Mouse (Mus musculus): ENCODE data around the gene Snx4.

Snx4 gene

DNA sequence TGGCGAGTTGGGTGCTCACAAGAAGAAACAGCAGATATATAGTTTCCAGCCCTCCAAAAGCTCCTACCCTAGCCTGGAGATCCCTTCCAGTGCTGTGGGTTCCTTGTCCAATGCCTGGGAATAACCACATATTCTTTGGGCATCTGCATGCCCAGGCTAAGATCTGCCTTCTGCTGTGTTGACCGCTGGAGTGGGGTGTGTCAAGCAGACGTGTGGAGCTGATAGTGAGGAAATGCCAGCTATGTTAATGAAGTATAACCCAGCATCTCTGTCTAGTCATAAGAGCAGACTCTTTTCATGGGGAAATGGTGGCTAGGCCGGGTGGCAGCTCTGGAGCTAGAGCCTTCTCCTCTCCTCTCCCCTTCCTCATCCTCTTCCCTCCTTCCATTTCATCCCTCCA lies 64.4 kb downstream of the Snx4 start:
- TF ChIP-seq GATA4 (IDR thresholded peaks at IDR 0.05; ENCODE audit: insufficient replicate concordance, low read length): no peak

DNA sequence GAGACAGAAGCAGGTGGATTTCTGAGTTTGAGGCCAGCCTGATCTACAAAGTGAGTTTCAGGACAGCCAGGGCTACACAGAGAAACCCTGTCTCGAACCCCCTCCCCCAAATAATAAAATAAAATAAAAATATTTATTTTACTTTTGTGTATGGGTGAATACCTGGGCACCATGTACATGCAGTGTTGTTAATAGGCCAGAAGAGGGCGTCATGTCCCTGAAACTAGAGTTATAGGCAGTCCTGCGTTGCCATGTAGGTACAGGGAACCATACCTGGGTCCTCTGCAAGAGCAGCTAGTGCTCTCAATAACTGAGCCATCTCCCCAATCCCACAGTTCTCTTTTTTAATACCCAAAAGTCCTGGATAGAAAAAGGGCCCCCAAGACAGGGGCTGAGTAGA lies 66.4 kb downstream of the Snx4 start:
- TF ChIP-seq GATA4 (IDR thresholded peaks at IDR 0.05; ENCODE audit: insufficient replicate concordance, low read length): no peak

DNA sequence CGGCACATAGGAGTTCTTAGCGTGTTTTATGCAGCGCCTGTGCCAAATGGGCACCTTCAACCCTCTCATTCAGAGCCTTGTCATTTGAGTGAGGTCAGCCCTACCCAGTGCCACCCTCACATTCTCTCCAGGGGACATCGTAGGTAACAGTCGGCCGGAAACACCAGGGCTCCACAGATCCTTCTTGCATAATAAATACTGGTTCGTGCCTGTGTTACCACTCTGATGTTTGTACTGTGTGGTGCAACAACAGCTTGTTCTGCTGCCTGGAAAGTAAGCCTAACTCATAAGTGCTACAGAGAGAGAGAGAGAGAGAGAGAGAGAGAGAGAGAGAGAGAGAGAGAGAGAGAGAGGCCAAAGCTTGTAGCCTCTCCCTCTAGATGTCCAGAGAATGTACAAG lies 66.8 kb downstream of the Snx4 start:
- no peak for TF ChIP-seq GATA4 (IDR thresholded peaks at IDR 0.05; ENCODE audit: insufficient replicate concordance, low read length)

DNA sequence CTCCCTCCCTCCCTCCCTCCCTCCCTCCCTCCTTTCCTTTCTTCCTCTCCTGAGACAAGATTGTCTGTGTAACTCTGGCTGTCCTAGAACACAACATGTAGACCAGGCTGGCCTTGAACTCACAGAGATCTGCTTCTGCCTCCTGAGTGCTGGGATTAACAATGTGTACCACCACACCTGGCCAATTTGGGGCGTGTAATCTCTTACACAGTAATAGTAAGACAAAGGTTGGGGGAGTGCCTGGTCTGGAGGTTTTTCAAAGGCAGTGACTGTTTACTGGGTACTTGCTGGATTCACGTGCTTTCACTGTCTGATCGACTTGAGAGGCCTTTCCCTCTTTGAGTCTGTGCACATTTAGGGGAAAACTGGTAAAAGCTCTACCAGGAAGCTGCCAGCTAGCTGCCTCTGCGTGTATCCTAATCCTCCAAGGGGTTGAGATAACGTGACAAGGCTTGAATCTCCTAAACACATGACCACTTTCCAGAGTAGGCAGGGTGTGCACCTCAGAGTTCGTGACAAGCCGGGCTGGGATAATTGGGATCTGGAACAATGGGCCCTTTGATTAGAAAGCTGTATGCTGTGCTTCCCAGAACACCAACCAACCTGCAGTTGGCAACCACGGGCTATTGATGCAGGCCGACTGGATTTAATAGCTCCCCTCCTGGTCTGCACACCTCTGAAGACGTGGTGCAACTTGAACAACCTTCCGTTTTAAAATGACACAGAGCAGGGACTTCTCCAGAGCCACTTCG lies 74.6 kb downstream of the Snx4 start:
- no peak for TF ChIP-seq GATA4 (IDR thresholded peaks at IDR 0.05; ENCODE audit: insufficient replicate concordance, low read length)

DNA sequence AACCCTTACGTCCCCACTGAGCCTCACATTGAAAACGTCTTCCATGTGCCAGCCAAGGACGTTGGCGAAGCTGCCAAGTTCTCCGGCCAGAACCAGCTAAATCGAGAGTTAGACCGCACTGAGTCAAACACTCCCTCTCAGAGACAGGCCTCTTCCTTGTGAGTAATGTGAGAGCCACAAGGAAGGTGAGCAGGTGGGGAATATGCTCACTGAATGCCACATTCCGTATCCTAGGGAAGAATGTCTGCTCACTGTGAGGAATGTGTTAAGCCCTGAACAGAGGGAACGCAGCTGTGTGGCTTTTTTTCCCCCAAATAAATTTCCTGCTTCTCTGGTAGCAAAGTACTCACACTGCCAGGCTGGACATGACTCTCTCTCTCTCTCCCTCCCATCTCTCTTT lies 75.3 kb downstream of the Snx4 start:
- no peak for TF ChIP-seq GATA4 (IDR thresholded peaks at IDR 0.05; ENCODE audit: insufficient replicate concordance, low read length)

DNA sequence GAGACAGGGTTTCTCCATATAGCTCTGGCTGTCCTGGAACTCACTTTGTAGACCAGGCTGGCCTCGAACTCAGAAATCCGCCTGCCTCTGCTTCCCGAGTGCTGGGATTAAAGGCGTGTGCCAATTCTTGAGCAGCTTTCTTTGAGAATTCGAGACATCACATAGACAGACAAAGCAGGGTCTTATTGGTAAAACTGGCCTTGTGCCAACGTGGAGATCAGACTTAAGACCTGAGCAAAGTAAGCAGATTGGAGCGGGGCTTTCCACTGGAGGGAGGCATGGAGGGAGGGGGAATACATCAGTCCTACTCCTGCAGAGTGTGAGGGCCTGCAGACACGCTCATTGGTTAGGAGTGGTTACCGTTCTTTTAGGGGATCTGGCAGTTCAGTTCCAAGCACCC lies 75.9 kb downstream of the Snx4 start:
- no peak for TF ChIP-seq GATA4 (IDR thresholded peaks at IDR 0.05; ENCODE audit: insufficient replicate concordance, low read length)

DNA sequence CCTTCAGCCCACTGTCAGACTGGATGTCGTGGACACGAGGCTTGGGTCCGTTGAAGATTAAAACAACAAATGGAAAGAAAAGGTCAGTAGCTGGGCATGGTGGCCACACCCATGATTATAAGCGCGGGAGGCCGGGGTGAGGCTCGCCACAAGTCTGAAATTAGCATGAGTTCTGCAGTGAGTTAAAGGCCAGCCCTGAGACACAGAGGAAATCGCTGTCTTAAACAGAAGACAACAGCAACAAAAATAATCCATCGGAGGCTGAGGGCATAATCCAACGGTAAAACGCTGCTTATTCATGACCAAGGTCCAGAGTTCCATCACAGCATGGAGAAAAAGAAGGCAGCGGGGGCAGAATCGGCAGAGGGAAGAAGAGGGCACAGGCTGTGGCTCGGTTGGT lies 81.8 kb downstream of the Snx4 start:
- TF ChIP-seq GATA4 (IDR thresholded peaks at IDR 0.05; ENCODE audit: insufficient replicate concordance, low read length): no peak

DNA sequence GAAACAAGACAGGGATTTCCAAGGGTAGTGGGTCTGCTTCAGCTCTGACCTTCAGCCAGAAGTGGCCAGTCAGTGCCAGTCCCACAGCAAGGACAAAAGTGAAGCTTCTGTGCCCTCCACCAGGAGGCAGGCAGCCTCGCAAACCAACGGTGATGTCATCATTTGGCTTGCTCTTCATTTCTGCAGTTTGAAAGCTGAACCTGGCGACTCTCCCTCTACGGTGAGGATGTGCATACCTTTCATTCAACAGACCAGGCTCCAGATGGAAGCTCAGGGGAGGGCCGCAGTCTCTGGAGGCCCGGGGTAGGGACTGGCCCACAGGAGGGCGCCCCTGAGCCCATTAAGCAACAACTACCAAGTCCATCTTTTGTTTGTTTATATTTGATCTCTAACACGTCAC lies 85.9 kb downstream of the Snx4 start:
- TF ChIP-seq GATA4 (IDR thresholded peaks at IDR 0.05; ENCODE audit: insufficient replicate concordance, low read length): no peak

DNA sequence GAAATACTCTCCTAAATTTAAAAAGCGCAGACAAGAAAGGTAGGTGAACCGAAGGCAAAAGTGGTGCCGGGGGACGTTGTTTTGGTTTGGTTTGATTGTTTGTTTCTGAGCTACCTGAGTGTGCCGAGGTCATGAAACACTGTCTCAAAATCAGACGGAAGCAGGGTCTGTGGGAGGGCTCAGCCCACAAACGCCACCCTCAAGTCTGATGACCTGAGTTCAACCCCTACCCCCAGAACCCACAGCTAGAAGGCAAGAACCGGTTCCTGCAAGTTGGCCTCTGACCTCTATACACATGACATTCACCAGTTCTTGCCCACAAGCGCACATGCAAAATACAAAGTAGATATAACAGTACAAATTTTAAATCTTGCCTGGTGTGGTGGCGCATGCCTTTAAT lies 86.4 kb downstream of the Snx4 start:
- TF ChIP-seq GATA4 (IDR thresholded peaks at IDR 0.05; ENCODE audit: insufficient replicate concordance, low read length): no peak

DNA sequence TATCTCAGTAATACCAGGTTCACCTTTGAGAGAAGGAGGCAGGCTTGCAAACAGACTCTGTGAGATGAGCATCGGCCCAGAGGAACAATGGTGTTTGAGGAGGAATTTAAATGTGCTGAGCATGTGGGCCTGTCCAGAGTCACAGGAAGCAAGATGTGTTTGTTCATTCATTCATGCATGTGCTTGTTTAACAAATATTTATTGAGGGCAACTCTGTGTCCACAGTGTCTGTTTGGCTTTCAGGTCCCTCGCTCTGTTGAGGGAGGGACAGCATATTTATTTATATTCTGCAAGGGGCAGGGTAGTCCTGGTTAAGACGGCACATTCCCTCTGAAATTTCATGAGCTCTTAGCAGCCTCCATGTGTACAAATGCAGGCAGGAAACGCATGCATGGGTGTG lies 87.2 kb downstream of the Snx4 start:
- no peak for TF ChIP-seq GATA4 (IDR thresholded peaks at IDR 0.05; ENCODE audit: insufficient replicate concordance, low read length)

DNA sequence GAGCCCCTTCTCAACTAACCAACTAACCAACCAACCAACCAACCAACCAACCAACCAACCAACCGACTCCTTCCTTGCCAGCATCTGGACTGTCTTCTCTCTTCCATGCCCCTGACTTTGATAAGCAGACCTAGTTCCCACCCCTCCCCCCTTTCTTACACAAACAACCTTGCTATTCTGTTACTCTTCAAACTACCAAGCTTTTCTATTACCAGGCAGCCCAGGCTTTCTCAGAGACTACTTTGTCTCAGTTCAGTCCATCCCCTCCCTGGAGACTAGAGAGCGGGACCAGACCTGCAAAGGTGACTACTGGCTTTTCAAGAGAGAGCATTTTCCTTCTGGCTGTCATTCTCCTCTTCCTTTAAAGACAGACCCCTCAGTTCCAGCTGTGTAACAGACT lies 88.2 kb downstream of the Snx4 start:
- no peak for TF ChIP-seq GATA4 (IDR thresholded peaks at IDR 0.05; ENCODE audit: insufficient replicate concordance, low read length)

DNA sequence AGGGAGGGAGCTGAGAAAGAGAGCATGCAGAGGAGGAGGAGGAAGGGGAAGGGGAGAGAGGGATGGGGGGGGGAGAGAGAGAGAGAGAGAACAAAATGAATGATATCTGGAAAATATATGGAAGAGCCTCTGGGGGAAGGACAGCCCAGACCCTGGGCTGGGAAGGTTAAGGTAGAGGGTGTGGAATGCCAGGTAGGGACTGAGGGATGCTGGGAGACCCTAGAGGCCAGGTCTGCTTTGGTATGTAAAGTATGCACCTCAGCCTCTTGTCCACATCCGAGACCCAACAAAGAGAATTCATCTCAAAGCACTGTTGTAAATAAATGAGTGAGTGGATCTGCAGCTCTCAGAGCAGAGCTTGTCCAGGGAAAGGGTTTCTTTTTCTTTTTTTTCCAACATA lies 91.1 kb downstream of the Snx4 start:
- TF ChIP-seq GATA4 (IDR thresholded peaks at IDR 0.05; ENCODE audit: insufficient replicate concordance, low read length): no peak

DNA sequence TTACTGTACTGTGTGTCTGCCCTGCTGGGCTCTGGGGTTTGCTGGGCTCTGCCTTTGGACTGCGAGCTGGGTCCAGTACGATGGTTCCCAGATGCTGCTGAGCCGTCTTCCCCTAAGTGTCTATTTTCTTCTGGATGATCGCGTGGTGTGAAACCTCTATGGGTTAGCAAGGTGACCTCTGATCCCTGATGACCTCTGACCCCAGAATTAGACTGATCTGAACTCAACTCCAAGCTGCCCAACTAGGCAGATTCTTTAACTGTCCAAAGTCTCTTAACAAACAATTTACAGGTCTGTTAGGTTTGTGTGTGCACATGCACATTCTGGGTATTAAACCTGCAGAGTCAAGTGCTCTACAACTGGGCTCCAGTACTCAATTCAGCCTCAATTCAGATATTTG lies 91.9 kb downstream of the Snx4 start:
- TF ChIP-seq GATA4 (IDR thresholded peaks at IDR 0.05; ENCODE audit: insufficient replicate concordance, low read length): no peak

DNA sequence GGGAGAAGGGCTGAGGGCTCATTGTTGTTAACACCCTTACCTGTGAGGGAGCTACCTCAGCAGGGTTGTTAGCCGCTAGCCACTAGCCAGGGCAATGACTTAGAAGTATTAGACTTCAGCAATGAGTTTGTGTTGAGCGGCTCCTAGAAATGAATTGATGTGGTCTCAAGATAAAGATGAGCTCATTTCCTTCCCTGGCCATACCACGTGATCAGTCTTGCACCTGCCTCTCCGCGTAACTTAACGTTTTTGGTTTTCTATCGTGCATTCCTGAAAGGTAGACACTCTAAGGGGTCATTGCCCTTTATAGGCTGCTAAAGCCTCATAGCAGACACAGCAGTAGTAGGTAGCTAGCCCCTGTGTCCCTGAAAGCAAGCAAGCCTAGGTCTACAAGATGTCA lies 92.4 kb downstream of the Snx4 start:
- no peak for TF ChIP-seq GATA4 (IDR thresholded peaks at IDR 0.05; ENCODE audit: insufficient replicate concordance, low read length)

DNA sequence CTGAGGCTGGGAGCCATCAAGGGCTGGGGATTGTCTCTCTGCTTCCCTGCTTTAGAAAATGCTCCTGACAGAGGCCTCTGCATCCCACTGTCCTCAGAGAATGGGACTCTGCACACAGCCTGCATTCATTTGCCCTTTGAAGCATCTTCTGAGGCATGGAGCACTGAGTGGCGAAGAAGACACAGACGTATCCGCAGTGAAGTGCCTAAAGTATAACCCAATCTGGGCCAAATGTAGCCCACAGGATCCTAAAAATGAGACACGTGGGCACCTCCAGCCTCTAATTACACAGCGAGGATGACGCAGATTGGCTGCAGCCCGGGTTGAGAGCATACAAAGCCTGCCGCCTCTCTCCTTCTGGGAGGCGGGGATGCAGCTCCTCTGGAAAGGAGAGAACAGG lies 93.1 kb downstream of the Snx4 start:
- TF ChIP-seq GATA4 (IDR thresholded peaks at IDR 0.05; ENCODE audit: insufficient replicate concordance, low read length): no peak

DNA sequence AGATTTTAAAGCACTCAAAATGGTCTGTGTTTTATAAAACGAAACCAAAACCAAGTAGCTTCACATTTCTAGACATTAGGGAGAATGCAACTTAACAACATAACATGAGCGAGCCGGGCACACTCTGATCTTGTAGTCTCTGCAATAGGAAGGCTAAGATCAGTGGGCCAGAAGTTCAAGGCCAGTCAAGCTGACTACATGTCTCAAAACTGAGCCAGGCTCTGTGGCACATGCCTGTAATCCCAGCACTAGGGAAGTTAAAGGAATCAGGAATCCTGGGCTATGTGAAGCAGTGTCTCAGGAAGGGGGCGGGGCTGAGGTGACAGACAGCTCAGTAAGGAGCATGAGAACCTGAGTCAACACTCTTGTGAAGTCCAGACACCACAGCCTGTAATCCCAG lies 93.6 kb downstream of the Snx4 start:
- TF ChIP-seq GATA4 (IDR thresholded peaks at IDR 0.05; ENCODE audit: insufficient replicate concordance, low read length): no peak

DNA sequence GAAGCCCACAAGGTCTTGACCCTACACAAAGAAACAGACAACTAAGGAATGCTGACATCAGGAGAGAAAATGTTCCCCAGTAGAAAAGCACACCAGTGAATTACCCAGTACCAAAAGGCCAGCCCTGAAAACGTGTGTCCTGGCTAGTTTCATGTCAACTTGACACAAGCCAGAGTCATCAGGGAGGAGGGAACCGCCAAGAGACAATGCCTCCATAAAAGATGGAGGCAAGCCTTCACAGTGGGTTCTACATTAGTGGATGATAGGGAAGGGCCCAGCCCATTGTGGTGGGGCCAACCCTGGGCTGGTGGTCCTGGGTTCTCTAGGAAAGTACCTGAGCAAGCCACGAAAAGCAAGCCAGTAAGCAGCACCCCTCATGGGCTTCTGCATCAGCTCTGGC lies 95.1 kb downstream of the Snx4 start:
- TF ChIP-seq GATA4 (IDR thresholded peaks at IDR 0.05; ENCODE audit: insufficient replicate concordance, low read length): no peak
